Mouse (Mus musculus): Measurements from ENCODE around the gene Gm20388. TPM values are rescaled to one million over a fixed set of nuclear protein-coding genes. Genes with fewer than 3 reads are reported as not detected.

Gm20388 gene
- polyA plus RNA-seq, 1 experiment from 2014 or later: 3.6 TPM

DNA sequence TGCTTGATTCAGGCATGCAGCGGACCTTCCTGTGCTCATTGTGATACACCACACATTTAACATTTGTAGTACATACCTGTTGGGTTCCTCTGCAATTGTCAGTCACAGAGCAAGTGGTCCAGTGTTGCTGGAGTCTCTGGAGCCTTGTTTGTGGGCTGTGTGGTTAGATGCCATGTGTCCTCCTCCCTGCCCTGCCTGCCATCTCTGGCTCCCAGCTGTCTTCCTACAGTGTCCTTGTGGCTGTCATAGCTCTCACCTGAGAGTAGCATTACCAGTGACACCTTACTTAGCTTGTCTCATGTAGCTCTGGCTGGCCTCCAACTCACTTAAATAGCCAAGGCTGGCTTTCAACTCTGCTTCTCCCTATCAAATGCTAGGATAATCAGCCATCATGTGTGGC lies 2108.5 kb downstream of the Gm20388 start:
- DNase-seq (ENCODE audit: low spot score): no peak
- Histone ChIP-seq H3K4me3 (no peak overlapping the region), H3K4me1 (peaks cover 10% of the 10 kb centered on the region), H3K27me3 (replicated peaks; ENCODE audit: low read depth, poor library complexity, severe bottlenecking) (no peaks in the 10 kb centered on the region), H3K36me3 (replicated peaks) (peaks cover 93% of the 10 kb centered on the region), H3K27ac (replicated peaks) (no peak overlapping the region), H3K9me3 (no peaks in the 10 kb centered on the region)
- 94% methylated on average over 1 of the region's 1 CpGs for WGBS

DNA sequence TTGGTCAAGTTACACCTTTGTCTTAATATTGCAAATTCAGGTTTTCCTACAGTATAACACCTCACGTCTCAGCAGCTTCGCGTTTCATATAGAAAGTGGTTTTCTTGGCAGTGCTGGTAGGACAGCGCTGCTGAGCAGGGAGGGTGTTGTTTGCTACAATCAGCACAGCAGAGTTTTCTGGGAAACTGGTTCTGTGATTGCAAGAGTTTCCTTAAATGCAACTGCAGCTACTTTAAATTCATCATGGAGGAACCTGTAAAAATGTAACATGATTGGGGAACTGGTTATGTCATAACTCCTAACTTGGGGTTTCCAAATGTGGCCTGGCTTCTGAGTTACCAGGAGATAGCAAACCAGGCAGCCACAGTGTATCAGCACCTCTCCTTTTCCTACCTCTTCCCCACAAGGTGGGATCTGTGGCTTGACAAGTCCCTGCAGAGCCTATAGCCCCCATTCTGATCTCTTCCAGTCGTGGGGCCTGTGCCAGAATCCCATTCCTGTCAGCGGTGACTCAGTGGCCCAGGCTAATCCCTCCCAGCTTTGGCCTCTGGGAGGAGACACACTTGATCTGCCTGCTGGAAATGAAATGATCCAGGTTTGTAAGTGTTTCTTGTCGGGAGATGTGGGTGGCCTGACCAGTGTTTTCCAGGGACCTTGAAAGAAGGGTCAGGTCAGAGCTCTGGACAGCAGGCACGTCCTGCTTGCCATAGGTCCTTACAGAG lies 2109.6 kb downstream of the Gm20388 start:
- Histone ChIP-seq H3K9me3 (no peaks in the 10 kb centered on the region), H3K4me1 (peaks cover 10% of the 10 kb centered on the region), H3K27ac (replicated peaks) (no peak overlapping the region), H3K27me3 (replicated peaks; ENCODE audit: low read depth, poor library complexity, severe bottlenecking) (no peaks in the 10 kb centered on the region), H3K4me3 (no peak overlapping the region), H3K36me3 (replicated peaks) (peaks cover 95% of the 10 kb centered on the region)
- 84% methylated on average over 8 of the region's 8 CpGs for WGBS
- no peak for DNase-seq (ENCODE audit: low spot score)

- Histone ChIP-seq H3K36me3 (replicated peaks) (peaks cover 100% of the 10 kb centered on the region), H3K27me3 (replicated peaks; ENCODE audit: low read depth, poor library complexity, severe bottlenecking) (no peaks in the 10 kb centered on the region), H3K27ac (replicated peaks) (no peak overlapping the region), H3K4me3 (no peak overlapping the region), H3K9me3 (no peaks in the 10 kb centered on the region), H3K4me1 (peaks cover 10% of the 10 kb centered on the region)
- DNase-seq (ENCODE audit: low spot score): no peak
- 88% methylated on average over 2 of the region's 2 CpGs for WGBS
Measured at GRCm38 (mm10) chr8:122021725-122022124, 2111.1 kb downstream of the Gm20388 start.

DNA sequence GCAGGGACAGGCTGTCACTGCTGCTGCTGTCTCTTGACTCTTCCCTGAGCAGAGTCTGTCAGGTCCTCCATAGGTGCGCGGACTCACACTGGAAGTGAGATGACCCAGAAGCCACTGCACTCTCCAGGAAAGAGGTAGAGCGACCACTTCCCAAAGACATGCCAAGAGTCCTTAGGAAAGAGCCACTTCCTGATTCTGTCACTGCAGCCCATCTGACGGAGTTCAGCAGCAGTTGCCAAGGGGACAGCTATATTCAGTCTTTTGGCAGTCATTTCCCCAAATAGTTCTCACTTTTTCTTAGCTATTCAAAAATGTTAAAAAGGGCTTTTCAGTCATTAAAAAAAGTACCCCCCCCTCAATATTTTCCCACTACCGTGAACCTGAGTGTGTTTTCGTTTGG lies 2111.6 kb downstream of the Gm20388 start:
- no peak overlapping the region for H3K27ac ChIP-seq (replicated peaks)
- DNase-seq (ENCODE audit: low spot score): no peak
- 91% methylated on average over 6 of the region's 6 CpGs for WGBS
- H3K4me3 ChIP-seq: no peak overlapping the region
- no peaks in the 10 kb centered on the region for H3K27me3 ChIP-seq (replicated peaks; ENCODE audit: low read depth, poor library complexity, severe bottlenecking)
- H3K9me3 ChIP-seq: no peaks in the 10 kb centered on the region
- H3K36me3 ChIP-seq (replicated peaks): peaks cover 100% of the 10 kb centered on the region
- peaks cover 10% of the 10 kb centered on the region for H3K4me1 ChIP-seq

DNA sequence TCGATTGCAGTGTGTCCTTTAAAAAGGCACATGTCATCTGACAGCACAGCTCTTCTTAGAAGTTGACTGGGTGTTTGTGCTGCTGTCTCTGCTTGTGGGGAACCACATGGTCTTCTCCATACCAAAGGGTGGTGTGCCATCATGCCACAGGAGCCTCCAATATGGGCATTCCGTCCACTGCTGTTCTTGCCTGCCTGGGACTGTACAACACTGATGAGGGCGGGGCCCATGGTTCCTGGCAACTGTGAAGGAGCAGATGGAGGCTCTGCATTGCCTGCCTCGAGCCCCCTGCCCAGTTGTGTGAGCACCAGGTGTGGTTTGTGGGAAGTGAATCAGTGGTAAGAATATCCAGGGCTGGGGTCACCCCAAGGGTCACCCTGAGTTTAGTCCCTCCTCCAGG lies 2112.1 kb downstream of the Gm20388 start:
- DNase-seq (ENCODE audit: low spot score): no peak
- H3K27me3 ChIP-seq (replicated peaks; ENCODE audit: low read depth, poor library complexity, severe bottlenecking): no peaks in the 10 kb centered on the region
- H3K27ac ChIP-seq (replicated peaks): no peak overlapping the region
- H3K4me3 ChIP-seq: no peak overlapping the region
- 88% methylated on average over 4 of the region's 4 CpGs for WGBS
- H3K36me3 ChIP-seq (replicated peaks): peaks cover 98% of the 10 kb centered on the region
- H3K9me3 ChIP-seq: no peaks in the 10 kb centered on the region
- peaks cover 10% of the 10 kb centered on the region for H3K4me1 ChIP-seq

DNA sequence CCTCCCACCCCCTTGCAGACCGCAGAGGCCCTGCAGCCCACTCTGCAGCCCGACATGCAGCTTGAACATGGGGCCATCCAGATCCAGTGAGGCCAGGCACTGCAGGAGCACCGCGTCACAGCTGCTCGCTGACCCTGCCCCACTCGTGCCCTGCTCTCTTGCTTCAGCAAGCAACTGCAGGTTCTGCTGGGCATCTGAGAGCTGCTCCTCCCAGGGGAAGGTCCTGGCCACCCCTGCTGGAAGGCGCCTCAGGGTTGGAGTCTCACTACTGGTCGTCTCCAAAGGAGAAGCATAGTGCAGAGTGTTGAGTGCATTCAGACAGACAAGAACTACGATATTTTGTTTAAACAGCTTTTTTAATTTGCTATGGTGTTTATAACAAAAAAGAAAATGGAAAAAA lies 2114.9 kb downstream of the Gm20388 start:
- 91% methylated on average over 9 of the region's 9 CpGs for WGBS
- Histone ChIP-seq H3K4me1 (peaks cover 14% of the 10 kb centered on the region), H3K4me3 (no peak overlapping the region), H3K27ac (replicated peaks) (no peak overlapping the region), H3K9me3 (no peaks in the 10 kb centered on the region), H3K36me3 (replicated peaks) (peaks cover 69% of the 10 kb centered on the region), H3K27me3 (replicated peaks; ENCODE audit: low read depth, poor library complexity, severe bottlenecking) (no peaks in the 10 kb centered on the region)
- DNase-seq (ENCODE audit: low spot score): no peak

- Histone ChIP-seq H3K36me3 (replicated peaks) (peaks cover 44% of the 10 kb centered on the region), H3K4me3 (no peak overlapping the region), H3K9me3 (no peaks in the 10 kb centered on the region), H3K27ac (replicated peaks) (no peak overlapping the region), H3K27me3 (replicated peaks; ENCODE audit: low read depth, poor library complexity, severe bottlenecking) (no peaks in the 10 kb centered on the region), H3K4me1 (peaks cover 35% of the 10 kb centered on the region)
- 77% methylated on average over 4 of the region's 4 CpGs for WGBS
- DNase-seq (ENCODE audit: low spot score): no peak
Measured at GRCm38 (mm10) chr8:122028116-122028515, 2117.5 kb downstream of the Gm20388 start.

DNA sequence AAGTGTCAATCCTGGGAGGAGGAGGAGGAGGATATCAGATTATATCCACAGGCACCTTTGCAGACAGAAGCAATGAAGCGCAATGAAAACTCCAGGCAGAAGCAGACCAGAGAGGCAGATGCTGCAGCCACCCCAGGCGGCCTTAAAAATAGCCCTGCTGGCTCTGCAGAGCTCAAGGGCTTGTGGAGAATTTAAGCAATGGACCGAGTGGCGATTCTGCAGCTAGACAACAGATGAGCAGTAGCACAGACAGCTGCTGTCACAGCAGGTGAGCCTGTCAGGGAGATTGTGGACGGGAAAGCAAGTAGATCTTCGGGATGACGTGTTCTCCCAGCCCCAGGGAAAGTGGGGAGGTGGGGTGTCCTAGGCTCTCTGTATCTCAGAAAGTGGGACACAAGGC lies 2120.3 kb downstream of the Gm20388 start:
- H3K9me3 ChIP-seq: no peaks in the 10 kb centered on the region
- WGBS: 53% methylated on average over 7 of the region's 7 CpGs
- no peak overlapping the region for H3K27ac ChIP-seq (replicated peaks)
- no peak for DNase-seq (ENCODE audit: low spot score)
- H3K36me3 ChIP-seq (replicated peaks): peaks cover 15% of the 10 kb centered on the region
- H3K4me1 ChIP-seq: peaks cover 35% of the 10 kb centered on the region
- H3K4me3 ChIP-seq: no peak overlapping the region
- no peaks in the 10 kb centered on the region for H3K27me3 ChIP-seq (replicated peaks; ENCODE audit: low read depth, poor library complexity, severe bottlenecking)

GRCm38 (mm10) chr8:122032741-122033140 lies 2122.1 kb downstream of the Gm20388 start:
- Histone ChIP-seq H3K4me3 (no peak overlapping the region), H3K36me3 (replicated peaks) (no peaks in the 10 kb centered on the region), H3K27me3 (replicated peaks; ENCODE audit: low read depth, poor library complexity, severe bottlenecking) (no peaks in the 10 kb centered on the region), H3K9me3 (no peaks in the 10 kb centered on the region), H3K4me1 (peaks cover 47% of the 10 kb centered on the region), H3K27ac (replicated peaks) (no peak overlapping the region; the same call in 1 of the 2 replicates)
- DNase-seq (ENCODE audit: low spot score): no peak
- WGBS: 66% methylated on average over 9 of the region's 9 CpGs

GRCm38 (mm10) chr8:122035543-122035942 lies 2124.9 kb downstream of the Gm20388 start:
- Histone ChIP-seq H3K27me3 (replicated peaks; ENCODE audit: low read depth, poor library complexity, severe bottlenecking) (no peaks in the 10 kb centered on the region), H3K4me1 (peaks cover 39% of the 10 kb centered on the region), H3K4me3 (no peak overlapping the region), H3K9me3 (no peaks in the 10 kb centered on the region), H3K27ac (replicated peaks) (peak overlapping the region; percentile 20; the same call in 1 of the 2 replicates), H3K36me3 (replicated peaks) (no peaks in the 10 kb centered on the region)
- no peak for DNase-seq (ENCODE audit: low spot score)
- 81% methylated on average over 7 of the region's 7 CpGs for WGBS

- DNase-seq (ENCODE audit: low spot score): no peak
- no peaks in the 10 kb centered on the region for H3K9me3 ChIP-seq
- no peak overlapping the region for H3K27ac ChIP-seq (replicated peaks)
- WGBS: 87% methylated on average over 6 of the region's 6 CpGs
- H3K36me3 ChIP-seq (replicated peaks): no peaks in the 10 kb centered on the region
- H3K27me3 ChIP-seq (replicated peaks; ENCODE audit: low read depth, poor library complexity, severe bottlenecking): no peaks in the 10 kb centered on the region
- no peak overlapping the region for H3K4me3 ChIP-seq
- peaks cover 34% of the 10 kb centered on the region for H3K4me1 ChIP-seq
Measured at GRCm38 (mm10) chr8:122036325-122036724, 2125.7 kb downstream of the Gm20388 start.

DNA sequence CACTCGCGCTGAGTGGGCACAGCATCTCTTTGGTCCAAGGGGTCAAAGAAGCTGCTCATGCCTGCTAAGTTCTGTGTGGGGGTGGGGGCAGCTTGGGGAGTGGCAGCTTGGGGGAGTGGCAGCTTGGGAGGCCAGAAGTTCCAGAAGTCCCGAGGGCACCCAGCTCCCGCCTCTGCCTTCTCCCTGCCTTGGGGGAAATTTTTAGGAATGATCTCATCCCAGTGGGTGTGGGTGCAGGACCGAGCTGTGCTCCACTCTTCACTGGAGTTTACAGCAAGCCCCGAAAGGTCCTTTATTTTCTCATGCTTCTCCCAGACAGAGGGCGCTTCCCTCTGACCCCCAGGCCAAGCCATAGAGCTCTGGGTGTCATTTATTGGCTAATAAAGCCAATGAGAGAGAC lies 2126.6 kb downstream of the Gm20388 start:
- WGBS: 77% methylated on average over 7 of the region's 7 CpGs
- Histone ChIP-seq H3K4me3 (no peak overlapping the region), H3K4me1 (peaks cover 31% of the 10 kb centered on the region), H3K27me3 (replicated peaks; ENCODE audit: low read depth, poor library complexity, severe bottlenecking) (no peaks in the 10 kb centered on the region), H3K27ac (replicated peaks) (no peak overlapping the region), H3K9me3 (no peaks in the 10 kb centered on the region), H3K36me3 (replicated peaks) (no peaks in the 10 kb centered on the region)
- no peak for DNase-seq (ENCODE audit: low spot score)

- Histone ChIP-seq H3K4me1 (peaks cover 32% of the 10 kb centered on the region), H3K9me3 (no peaks in the 10 kb centered on the region), H3K4me3 (no peak overlapping the region), H3K27ac (replicated peaks) (no peak overlapping the region), H3K36me3 (replicated peaks) (no peaks in the 10 kb centered on the region), H3K27me3 (replicated peaks; ENCODE audit: low read depth, poor library complexity, severe bottlenecking) (peaks cover 4% of the 10 kb centered on the region)
- no peak for DNase-seq (ENCODE audit: low spot score)
- WGBS: 92% methylated on average over 6 of the region's 6 CpGs
Measured at GRCm38 (mm10) chr8:122038076-122038475, 2127.4 kb downstream of the Gm20388 start.

Measured in embryonic facial prominence, embryonic 10.5 days (tissue).